Mouse (Mus musculus): ENCODE results near the gene Prss16.

Gene Prss16

DNA sequence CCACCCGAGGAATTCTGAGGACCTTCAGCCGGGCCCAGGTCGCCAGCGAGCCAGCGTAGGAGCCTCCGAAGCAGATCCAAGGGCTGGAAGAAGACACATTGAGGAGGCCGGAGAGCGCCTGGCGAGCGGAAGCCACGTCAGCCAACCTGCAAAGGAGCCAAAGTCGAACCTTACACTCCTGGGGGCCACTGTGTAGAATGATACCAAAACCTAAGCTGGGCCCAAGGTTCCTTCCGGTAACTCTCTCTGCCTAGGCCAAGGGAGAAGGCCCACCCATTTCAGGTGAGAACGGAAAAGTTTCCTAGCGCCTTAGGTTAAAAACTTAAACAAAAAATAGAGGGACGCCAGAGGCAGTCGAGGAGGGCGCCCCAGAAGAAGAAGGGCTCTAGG, 2.4 kb downstream of the Prss16 start:
- no peak for DNase-seq (ENCODE audit: low read depth, low spot score)

DNA sequence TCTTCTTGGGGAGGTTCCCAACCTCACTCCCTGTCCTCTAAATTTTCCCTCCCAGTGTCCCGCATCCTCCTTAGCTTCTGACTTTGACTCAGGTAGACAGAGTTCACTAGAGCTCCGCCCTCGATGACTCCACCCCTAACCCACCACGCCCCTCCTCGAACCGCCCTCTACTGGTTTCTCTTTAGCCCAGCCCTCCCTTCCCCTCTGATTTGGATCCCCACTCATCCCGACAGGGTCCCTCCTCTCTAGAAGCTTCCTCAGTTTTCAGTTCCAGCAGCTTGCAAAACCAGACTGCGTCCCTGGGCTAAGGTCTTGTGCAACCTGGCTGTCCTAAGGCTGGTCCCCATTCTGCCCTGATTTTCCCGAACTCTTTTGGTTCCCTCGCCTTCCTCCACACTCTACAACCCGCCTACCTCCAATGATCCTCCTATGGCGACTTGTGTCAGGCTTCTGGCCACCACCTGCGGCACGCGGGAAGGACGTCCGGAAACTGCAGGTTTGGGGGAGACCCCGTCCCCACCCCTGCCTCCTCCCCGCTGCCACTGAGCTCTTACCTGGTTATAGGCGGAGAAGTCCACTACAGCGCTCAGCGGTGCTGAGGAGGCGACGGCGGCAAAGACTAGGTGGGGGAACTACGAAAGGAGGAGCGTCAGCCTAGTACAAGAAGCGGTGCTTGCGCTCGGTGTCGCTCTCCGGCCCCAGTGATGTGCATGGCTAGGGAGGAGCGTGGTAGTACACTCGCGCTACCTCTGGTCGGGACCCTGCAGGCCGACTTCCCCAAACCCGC, 3.0 kb downstream of the Prss16 start:
- DNase-seq (ENCODE audit: low read depth, low spot score) = peak; percentile 82

DNA sequence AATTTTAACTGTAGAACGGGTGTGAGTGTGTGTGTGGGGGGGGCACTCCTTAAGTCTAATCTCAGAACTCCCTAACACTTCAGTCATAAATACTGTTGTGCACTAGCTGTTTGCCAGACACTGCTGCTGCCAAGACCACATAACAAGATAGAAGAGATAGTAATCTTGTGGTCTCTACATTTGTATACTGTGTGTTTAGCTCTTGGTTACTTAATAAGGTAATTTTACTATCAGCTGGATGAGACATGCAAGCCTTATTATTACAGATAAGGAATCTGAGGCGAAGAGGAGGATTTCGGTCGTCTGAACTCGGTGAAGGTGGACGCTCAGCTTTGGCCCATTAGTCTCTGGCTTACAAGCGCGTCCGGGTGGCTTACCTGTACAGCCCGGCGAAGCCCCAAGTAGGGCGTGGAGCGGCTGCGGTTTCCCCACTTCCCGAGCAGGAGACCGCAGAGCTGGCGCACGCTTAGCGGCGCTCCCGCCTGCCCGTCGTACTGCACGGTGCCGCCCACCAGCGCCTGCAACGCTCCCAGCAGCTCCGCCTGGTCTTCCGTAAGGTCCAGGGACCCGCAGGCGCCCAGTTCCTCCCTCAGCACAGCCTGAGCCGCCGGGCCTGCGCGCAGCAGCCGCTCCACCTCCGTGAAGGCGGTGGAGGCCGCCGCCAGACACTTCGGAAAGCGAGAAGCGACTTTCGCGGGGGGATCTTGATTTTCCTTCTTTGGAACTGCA, 3.8 kb downstream of the Prss16 start:
- DNase-seq (ENCODE audit: low read depth, low spot score) = peak; percentile 74

- peak; percentile 49 for DNase-seq (ENCODE audit: low read depth, low spot score)
Observed at GRCm38 (mm10) chr13:22001823-22002222, 7.7 kb downstream of the Prss16 start.

DNA sequence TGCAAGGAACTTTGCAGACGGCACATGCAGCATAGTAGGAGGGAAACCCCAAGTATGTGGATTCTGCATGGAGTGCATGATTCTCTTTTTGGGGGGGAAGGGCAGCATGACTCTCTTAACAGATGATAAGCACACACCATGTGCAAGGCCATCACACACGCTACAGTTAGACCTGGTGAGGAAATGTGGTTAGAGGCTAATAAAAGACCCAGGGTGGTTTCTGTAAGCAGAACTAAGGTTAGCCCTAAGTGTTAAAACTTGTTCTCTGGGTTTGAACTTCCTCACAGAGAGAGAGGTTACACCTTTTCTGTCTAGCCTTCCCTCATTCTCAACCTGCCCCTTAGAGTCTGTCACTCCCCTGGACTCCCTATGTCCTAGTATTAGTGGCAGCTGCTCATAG, 8.2 kb downstream of the Prss16 start:
- no peak for DNase-seq (ENCODE audit: low read depth, low spot score)

GRCm38 (mm10) chr13:21999147-21999546, 10.4 kb downstream of the Prss16 start:
- DNase-seq (ENCODE audit: low read depth, low spot score) = no peak

DNA sequence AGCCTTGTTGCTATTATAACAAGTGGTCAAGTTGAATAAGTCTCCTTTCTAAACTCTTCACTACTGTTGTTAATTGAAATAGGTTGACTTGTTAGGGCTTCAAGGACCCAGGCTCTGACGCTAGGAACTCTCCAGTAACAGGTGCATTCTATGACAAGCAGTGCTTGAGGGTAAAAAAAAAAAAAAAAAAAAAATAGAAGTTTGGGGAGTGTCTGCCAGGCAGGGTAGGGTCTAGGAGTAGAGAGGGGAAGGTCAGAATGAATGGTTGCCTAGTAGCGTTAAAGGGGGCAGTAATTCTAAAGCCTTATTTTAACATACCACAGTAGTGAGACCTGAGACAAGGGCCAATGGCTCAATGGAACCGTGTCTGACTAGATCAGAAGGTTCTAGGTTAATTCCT, 11.1 kb downstream of the Prss16 start:
- no peak for DNase-seq (ENCODE audit: low read depth, low spot score)

GRCm38 (mm10) chr13:21997821-21998220, 11.7 kb downstream of the Prss16 start:
- DNase-seq (ENCODE audit: low read depth, low spot score) = no peak

- no peak for DNase-seq (ENCODE audit: low read depth, low spot score)
Observed at GRCm38 (mm10) chr13:21997201-21997820, 12.2 kb downstream of the Prss16 start.

GRCm38 (mm10) chr13:21996840-21997185, 12.7 kb downstream of the Prss16 start:
- DNase-seq (ENCODE audit: low read depth, low spot score) = no peak

- DNase-seq (ENCODE audit: low read depth, low spot score) = peak; percentile 57
Observed at GRCm38 (mm10) chr13:21996101-21996839, 13.3 kb downstream of the Prss16 start.

DNA sequence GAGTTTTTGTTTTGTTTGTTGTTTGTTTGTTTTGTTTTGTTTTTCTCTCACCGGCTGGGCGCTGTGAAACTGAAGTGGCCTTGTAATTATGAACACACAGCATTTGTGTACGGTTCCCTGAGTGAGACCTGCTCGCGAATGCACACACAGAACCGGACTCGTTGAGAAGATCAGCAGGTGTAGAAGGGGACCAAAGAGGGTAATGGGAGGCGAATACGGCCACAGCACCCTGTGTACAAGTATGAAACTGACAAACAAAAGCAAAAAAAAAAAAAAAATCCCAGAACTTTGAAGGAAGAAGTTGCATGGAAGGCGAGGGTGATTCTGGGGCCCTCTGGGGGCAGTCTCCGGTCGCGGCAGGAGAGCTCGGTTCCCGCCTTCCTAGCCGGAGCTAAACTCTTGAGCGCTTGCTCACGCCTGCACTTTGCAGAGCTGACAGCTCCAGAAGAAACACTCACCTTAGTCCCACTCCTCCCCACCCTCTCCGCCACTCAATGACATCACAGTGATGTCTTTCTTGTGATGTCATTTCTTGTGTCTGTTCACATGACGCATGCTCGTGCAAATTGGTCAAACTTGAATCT, 14.1 kb downstream of the Prss16 start:
- peak; percentile 59 for DNase-seq (ENCODE audit: low read depth, low spot score)

DNA sequence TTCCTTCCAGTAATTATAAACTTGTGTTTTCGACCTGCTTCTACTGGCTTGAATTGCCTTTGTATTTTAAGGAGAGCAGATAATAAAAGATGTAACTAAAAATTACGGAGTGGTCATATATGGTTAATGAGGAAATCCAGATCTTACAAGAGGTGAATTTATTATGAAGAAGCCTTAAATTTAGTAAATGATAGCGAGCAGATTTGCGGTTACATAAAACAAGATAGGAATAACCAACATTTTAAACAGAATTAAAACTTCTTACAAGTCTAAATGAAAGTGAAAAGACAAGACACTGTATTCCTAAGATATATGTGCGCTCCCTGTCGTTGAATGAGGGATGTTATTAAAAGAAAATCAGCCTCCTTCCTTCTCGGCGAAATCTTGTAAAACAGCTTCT, 14.6 kb downstream of the Prss16 start:
- DNase-seq (ENCODE audit: low read depth, low spot score) = no peak

GRCm38 (mm10) chr13:21993957-21994738, 15.4 kb downstream of the Prss16 start:
- peak; percentile 35 for DNase-seq (ENCODE audit: low read depth, low spot score)

GRCm38 (mm10) chr13:21992550-21992949, 17.0 kb downstream of the Prss16 start:
- DNase-seq (ENCODE audit: low read depth, low spot score) = no peak

- DNase-seq (ENCODE audit: low read depth, low spot score) = no peak
Observed at GRCm38 (mm10) chr13:21984486-21984885, 25.1 kb downstream of the Prss16 start.

DNA sequence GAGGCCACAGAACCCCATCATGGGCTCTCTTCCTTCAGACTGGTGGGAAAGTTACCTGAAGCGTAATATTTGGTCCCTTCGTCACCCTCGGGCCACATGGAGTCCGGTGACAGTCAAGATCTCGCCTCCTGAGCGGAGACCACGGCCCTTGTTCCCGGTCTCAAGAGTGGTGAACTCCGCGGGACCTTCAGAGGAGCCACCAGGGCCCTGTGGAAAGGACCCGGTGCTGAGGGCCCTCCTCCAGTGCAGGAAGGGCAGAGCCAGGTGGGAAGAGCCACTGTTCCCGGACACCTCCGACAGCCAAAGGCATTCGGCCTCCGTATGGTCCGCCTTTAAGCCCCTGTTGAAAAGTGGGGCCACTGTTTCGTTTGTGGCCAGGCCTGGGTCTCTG, 27.7 kb downstream of the Prss16 start:
- DNase-seq (ENCODE audit: low read depth, low spot score) = no peak

- peak; percentile 40 for DNase-seq (ENCODE audit: low read depth, low spot score)
Observed at GRCm38 (mm10) chr13:21980981-21981802, 28.4 kb downstream of the Prss16 start, which contains the start of gene Pom121l2. Gene Pom121l2 (plus strand): TSS chr13:21981194.

DNA sequence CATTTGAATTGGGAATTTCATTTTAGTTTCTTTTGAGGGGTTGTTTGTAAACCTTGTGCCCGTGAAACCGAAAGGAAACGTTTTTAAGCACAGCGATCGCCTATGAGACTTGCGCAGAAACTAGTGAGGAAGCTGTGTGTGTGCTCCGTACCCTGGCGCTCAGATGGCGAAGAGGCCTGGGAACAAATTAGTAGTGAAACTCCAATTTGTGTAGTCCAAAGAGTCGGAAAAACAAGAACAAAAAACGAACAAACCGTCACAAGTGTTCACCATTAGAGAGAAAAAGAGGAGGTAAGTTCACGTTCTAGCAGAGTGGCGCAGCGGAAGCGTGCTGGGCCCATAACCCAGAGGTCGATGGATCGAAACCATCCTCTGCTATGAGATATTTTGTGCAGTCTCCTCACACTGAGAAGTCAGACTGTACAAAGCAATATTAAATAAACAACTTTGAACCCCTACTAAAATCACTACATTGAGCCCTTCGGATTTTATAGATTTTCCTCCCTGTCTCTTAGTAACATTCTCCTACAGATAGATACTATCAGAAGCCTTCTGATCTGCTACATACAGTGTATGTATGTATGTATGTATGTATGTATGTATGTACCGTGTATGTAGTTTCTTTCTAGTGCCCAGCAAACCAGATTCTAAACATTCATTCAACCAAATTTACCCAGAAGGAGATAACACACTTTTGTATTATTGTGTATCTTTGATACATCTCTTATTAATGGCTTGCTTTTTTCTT, 34.6 kb downstream of the Prss16 start:
- DNase-seq (ENCODE audit: low read depth, low spot score) = peak; percentile 91

Measured in CD4-positive, CD25-positive, alpha-beta regulatory T cell, adult 2 months (primary cell).